Mouse (Mus musculus): Measurements from ENCODE around the gene Olfr681.
"Not testable (repeated sequence)": the region's sequence is repeated elsewhere in the genome, so short reads cannot be mapped to it uniquely, and the experiment has no call there.

Gene Olfr681

GRCm38 (mm10) chr7:105116536-105116935, at the start of gene Olfr681:
Gene Olfr681 (plus strand): TSS chr7:105116836.
- DNase-seq (ENCODE audit: inconsistent ontology term), result no peak

- no peak for DNase-seq (ENCODE audit: inconsistent ontology term)
These were observed 35.7 kb upstream of the Olfr681 start, which contains the start of gene Olfr679 for GRCm38 (mm10) chr7:105080905-105081304. Gene Olfr679 (plus strand): TSS chr7:105081205.

GRCm38 (mm10) chr7:105092717-105093116, 23.9 kb upstream of the Olfr681 start, which contains the start of gene Olfr680-ps1:
Gene Olfr680-ps1 (minus strand): TSS chr7:105092817.
- not testable (repeated sequence) for DNase-seq (ENCODE audit: inconsistent ontology term)

- no peak for DNase-seq (ENCODE audit: inconsistent ontology term)
These were observed 24.6 kb downstream of the Olfr681 start for GRCm38 (mm10) chr7:105141275-105141674.

GRCm38 (mm10) chr7:105146912-105147311, 30.3 kb downstream of the Olfr681 start, which contains the start of gene Olfr683:
Gene Olfr683 (minus strand): TSS chr7:105147012.
- DNase-seq (ENCODE audit: inconsistent ontology term), result no peak

- no peak for DNase-seq (ENCODE audit: inconsistent ontology term)
These were observed 46.9 kb downstream of the Olfr681 start, which contains the start of gene Olfr684 for GRCm38 (mm10) chr7:105163553-105163952. Gene Olfr684 (minus strand): TSS chr7:105163653.

GRCm38 (mm10) chr7:105170773-105171172, 54.1 kb downstream of the Olfr681 start:
- DNase-seq (ENCODE audit: inconsistent ontology term), result peak; percentile 62
